Mouse (Mus musculus) midbrain, embryonic 15.5 days (tissue): ENCODE results near the gene Cyp4f40. TPM values are rescaled to one million over a fixed set of nuclear protein-coding genes. Genes with fewer than 3 reads are reported as not detected.
"Not testable (repeated sequence)": the region's sequence is repeated elsewhere in the genome, so short reads cannot be mapped to it uniquely, and the experiment has no call there.

Experiments
- ATAC-seq: fragments of 200-750 bp; cut with Nextera tagmentation; replicated peaks from 2 replicates; pipeline ENCODE4 v1.8.0; 2017; ENCODE audit warnings: moderate TSS enrichment
- H3K27ac ChIP-seq: fragments of 300-500 bp; sonication (generic); 2 replicates; pipeline ENCODE4 v1.5.1; 2015; ENCODE audit warnings: mild to moderate bottlenecking, inconsistent platforms
- H3K27me3 ChIP-seq: fragments of 300-500 bp; sonication (generic); replicated peaks from 2 replicates; pipeline ENCODE4 v1.6.1; 2015; ENCODE audit warnings: inconsistent platforms
- H3K36me3 ChIP-seq: fragments of 300-500 bp; sonication (generic); replicated peaks from 2 replicates; pipeline ENCODE4 v1.6.1; 2015; ENCODE audit warnings: inconsistent platforms
- H3K4me1 ChIP-seq: fragments of 300-500 bp; sonication (generic); 2 replicates; pipeline ENCODE4 v1.6.1; 2015; ENCODE audit warnings: inconsistent platforms
- H3K4me2 ChIP-seq: fragments of 300-500 bp; sonication (generic); 2 replicates; pipeline ENCODE4 v1.6.1; 2015; ENCODE audit warnings: inconsistent platforms, mild to moderate bottlenecking, moderate library complexity
- H3K4me3 ChIP-seq: fragments of 300-500 bp; sonication (generic); 2 replicates; pipeline ENCODE4 v1.5.1; 2015; ENCODE audit warnings: mild to moderate bottlenecking, inconsistent platforms
- H3K9ac ChIP-seq: fragments of 300-500 bp; sonication (generic); 2 replicates; pipeline ENCODE4 v1.6.1; 2015; ENCODE audit warnings: mild to moderate bottlenecking, inconsistent platforms
- H3K9me3 ChIP-seq: fragments of 300-500 bp; sonication (generic); 2 replicates; pipeline ENCODE4 v1.6.1; 2016; ENCODE audit warnings: inconsistent platforms
- WGBS: fragments of 180-500 bp; shearing (Covaris S2); methylation state at CpG from one replicate; pipeline ENCODE4 v1.1.7; 2015; ENCODE audit warnings: mixed read lengths; 5-methylcytosine and 5-hydroxymethylcytosine counted together
- polyA plus RNA-seq: library from polyadenylated mRNA; unstranded; fragments of >200 nt; fragmentation: Nextera tagmentation; extraction: Ambion mirVana; gene quantifications from 2 replicates; pipeline ENCODE4 v1.2.1, GENCODE M21; 2015

Gene Cyp4f40
- polyA plus RNA-seq, result 0.26 TPM in 1 of 2 replicates, not detected in the other

- 61% methylated on average over 2 of the region's 2 CpGs for WGBS
- H3K9me3 ChIP-seq, result no peaks in the 10 kb centered on the region
- H3K4me2 ChIP-seq, result no peak within 1 kb of the TSS
- ATAC-seq, result no peak
- no peak within 1 kb of the TSS for H3K9ac ChIP-seq
- no peak within 1 kb of the TSS for H3K4me3 ChIP-seq
- no peaks in the 10 kb centered on the region for H3K4me1 ChIP-seq
- H3K27ac ChIP-seq, result no peak within 1 kb of the TSS
- no peaks in the 10 kb centered on the region for H3K36me3 ChIP-seq
- no peaks in the 10 kb centered on the region for H3K27me3 ChIP-seq
Measured at GRCm38 (mm10) chr17:32658712-32659111, at the start of gene Cyp4f40. TSS of gene Cyp4f40 (plus strand) at chr17:32658900.

GRCm38 (mm10) chr17:32610231-32610630, 48.5 kb upstream of the Cyp4f40 start:
- WGBS, result 81% methylated on average over 3 of the region's 3 CpGs
- not testable (repeated sequence) for H3K27me3 ChIP-seq, H3K4me1 ChIP-seq

GRCm38 (mm10) chr17:32610896-32611295, 47.8 kb upstream of the Cyp4f40 start:
- no peak overlapping the region for H3K4me3 ChIP-seq
- H3K27me3 ChIP-seq, result no peaks in the 10 kb centered on the region
- no peak overlapping the region for H3K9ac ChIP-seq
- no peaks in the 10 kb centered on the region for H3K9me3 ChIP-seq
- H3K4me2 ChIP-seq, result no peak overlapping the region
- ATAC-seq, result no peak
- no peak overlapping the region for H3K27ac ChIP-seq
- H3K4me1 ChIP-seq, result no peaks in the 10 kb centered on the region
- no peaks in the 10 kb centered on the region for H3K36me3 ChIP-seq
- WGBS, result 83% methylated on average over 3 of the region's 3 CpGs

More at GRCm38 (mm10) chr17:32610231-32610630, 48.5 kb upstream of the Cyp4f40 start:
- H3K9me3 ChIP-seq, H3K27ac ChIP-seq, H3K4me2 ChIP-seq, H3K4me3 ChIP-seq, H3K36me3 ChIP-seq, ATAC-seq, H3K9ac ChIP-seq: not testable (repeated sequence)

- H3K4me2 ChIP-seq, result no peak overlapping the region
- no peak overlapping the region for H3K9ac ChIP-seq
- no peak overlapping the region for H3K4me3 ChIP-seq
- no peaks in the 10 kb centered on the region for H3K4me1 ChIP-seq
- no peaks in the 10 kb centered on the region for H3K27me3 ChIP-seq
- WGBS, result 88% methylated on average over 3 of the region's 3 CpGs
- no peaks in the 10 kb centered on the region for H3K36me3 ChIP-seq
- no peaks in the 10 kb centered on the region for H3K9me3 ChIP-seq
- no peak overlapping the region for H3K27ac ChIP-seq
- ATAC-seq, result no peak
Measured at GRCm38 (mm10) chr17:32612417-32612816, 46.3 kb upstream of the Cyp4f40 start.

GRCm38 (mm10) chr17:32617252-32617651, 41.4 kb upstream of the Cyp4f40 start:
- Histone ChIP-seq H3K9me3 (no peaks in the 10 kb centered on the region; the same call in 1 of the 2 replicates), H3K27me3 (no peaks in the 10 kb centered on the region), H3K27ac (no peak overlapping the region), H3K9ac (no peak overlapping the region), H3K36me3 (no peaks in the 10 kb centered on the region), H3K4me2 (no peak overlapping the region), H3K4me1 (no peaks in the 10 kb centered on the region), H3K4me3 (no peak overlapping the region)
- no peak for ATAC-seq
- 59% methylated on average over 1 of the region's 1 CpGs for WGBS

GRCm38 (mm10) chr17:32621018-32621417, 37.7 kb upstream of the Cyp4f40 start, which contains the start of gene Cyp4f37:
TSS of gene Cyp4f37 (plus strand) at chr17:32621309.
- ATAC-seq, H3K4me3 ChIP-seq: not testable (repeated sequence)
- 79% methylated on average over 4 of the region's 4 CpGs for WGBS

GRCm38 (mm10) chr17:32629726-32630125, 29.0 kb upstream of the Cyp4f40 start:
- not testable (repeated sequence) for H3K4me1 ChIP-seq, H3K9me3 ChIP-seq, H3K4me3 ChIP-seq, H3K9ac ChIP-seq, H3K27me3 ChIP-seq, H3K27ac ChIP-seq, H3K4me2 ChIP-seq, ATAC-seq, H3K36me3 ChIP-seq
- WGBS, result 84% methylated on average over 7 of the region's 7 CpGs

More at GRCm38 (mm10) chr17:32621018-32621417, 37.7 kb upstream of the Cyp4f40 start, which contains the start of gene Cyp4f37:
- not testable (repeated sequence) for H3K36me3 ChIP-seq, H3K27me3 ChIP-seq, H3K27ac ChIP-seq, H3K9me3 ChIP-seq, H3K4me1 ChIP-seq, H3K9ac ChIP-seq, H3K4me2 ChIP-seq

GRCm38 (mm10) chr17:32631936-32632335, 26.8 kb upstream of the Cyp4f40 start:
- Histone ChIP-seq H3K4me3 (no peak overlapping the region), H3K27ac (no peak overlapping the region), H3K9me3 (no peaks in the 10 kb centered on the region), H3K4me2 (no peak overlapping the region), H3K4me1 (peaks cover 6% of the 10 kb centered on the region), H3K9ac (no peak overlapping the region), H3K27me3 (no peaks in the 10 kb centered on the region), H3K36me3 (no peaks in the 10 kb centered on the region)
- 84% methylated on average over 3 of the region's 3 CpGs for whole genome bisulfite sequencing
- ATAC-seq, result no peak

GRCm38 (mm10) chr17:32634242-32634971, 24.3 kb upstream of the Cyp4f40 start:
- not testable (repeated sequence) for H3K36me3 ChIP-seq, H3K4me1 ChIP-seq, H3K27me3 ChIP-seq, H3K9me3 ChIP-seq
- Histone ChIP-seq H3K27ac (0 out of 2 replicates have a peak overlapping the region, but pooled peaks have one; percentile 58), H3K4me2 (peak overlapping the region; percentile 66), H3K4me3 (peak overlapping the region; percentile 43), H3K9ac (peak overlapping the region; percentile 44)
- ATAC-seq, result peak; percentile 62
- 86% methylated on average over 9 of the region's 9 CpGs for WGBS

GRCm38 (mm10) chr17:32634972-32635314, 23.8 kb upstream of the Cyp4f40 start:
- Histone ChIP-seq H3K9me3 (no peaks in the 10 kb centered on the region), H3K4me1 (peaks cover 6% of the 10 kb centered on the region), H3K36me3 (no peaks in the 10 kb centered on the region), H3K27me3 (no peaks in the 10 kb centered on the region), H3K27ac (peak overlapping the region; percentile 58; the same call in 1 of the 2 replicates), H3K4me3 (peak overlapping the region; percentile 43), H3K4me2 (peak overlapping the region; percentile 66), H3K9ac (peak overlapping the region; percentile 44)
- ATAC-seq, result peak; percentile 97
- WGBS, result 1% methylated on average over 17 of the region's 17 CpGs

GRCm38 (mm10) chr17:32636341-32636740, 22.4 kb upstream of the Cyp4f40 start:
- Histone ChIP-seq H3K4me2 (no peak overlapping the region), H3K27me3 (no peaks in the 10 kb centered on the region), H3K9ac (no peak overlapping the region), H3K27ac (no peak overlapping the region), H3K9me3 (no peaks in the 10 kb centered on the region), H3K36me3 (no peaks in the 10 kb centered on the region), H3K4me1 (peaks cover 6% of the 10 kb centered on the region), H3K4me3 (no peak overlapping the region)
- no peak for ATAC-seq
- WGBS, result 62% methylated on average over 3 of the region's 3 CpGs

- ATAC-seq, result no peak
- Histone ChIP-seq H3K36me3 (no peaks in the 10 kb centered on the region), H3K27me3 (no peaks in the 10 kb centered on the region), H3K9me3 (no peaks in the 10 kb centered on the region), H3K4me2 (no peak overlapping the region), H3K4me1 (peaks cover 6% of the 10 kb centered on the region), H3K27ac (no peak overlapping the region), H3K9ac (no peak overlapping the region), H3K4me3 (no peak overlapping the region)
- 90% methylated on average over 2 of the region's 2 CpGs for WGBS
Measured at GRCm38 (mm10) chr17:32637151-32637550, 21.5 kb upstream of the Cyp4f40 start.

GRCm38 (mm10) chr17:32646631-32647030, 12.1 kb upstream of the Cyp4f40 start:
- Histone ChIP-seq H3K4me1 (no peaks in the 10 kb centered on the region), H3K27me3 (no peaks in the 10 kb centered on the region), H3K9me3 (no peaks in the 10 kb centered on the region), H3K9ac (no peak overlapping the region), H3K36me3 (no peaks in the 10 kb centered on the region), H3K4me3 (no peak overlapping the region), H3K27ac (no peak overlapping the region), H3K4me2 (no peak overlapping the region)
- ATAC-seq, result no peak
- 85% methylated on average over 4 of the region's 4 CpGs for WGBS
